8 mouse cellular contexts compared by ENCODE assay signal in the genomic region with DNA sequence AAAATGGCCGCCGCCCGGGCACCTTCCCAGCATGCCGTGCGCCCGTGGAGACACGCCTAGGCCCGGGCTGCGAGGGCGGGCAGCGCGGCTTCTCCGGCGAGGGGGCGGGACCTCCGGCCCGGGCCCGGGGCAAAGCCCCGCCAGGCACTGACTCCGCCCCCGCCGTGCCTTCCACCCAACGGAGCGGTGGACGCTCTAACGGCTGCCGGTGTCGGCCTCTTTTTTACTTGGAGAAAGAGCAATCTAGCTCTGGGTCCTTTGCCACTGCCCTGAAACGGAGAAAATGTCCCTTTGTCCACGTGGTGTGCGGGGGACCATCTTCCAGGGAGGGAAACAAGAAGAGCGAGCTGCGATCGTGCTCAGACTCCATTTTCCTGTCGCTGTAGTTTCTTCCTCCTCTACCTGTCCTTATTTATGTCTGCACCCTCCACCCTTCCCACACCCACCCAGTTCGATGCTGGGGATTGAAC. TPM values are rescaled to one million over a fixed set of nuclear protein-coding genes. Genes with fewer than 3 reads are reported as not detected.
DNase-seq lines count a peak whose midpoint lies in the region; ATAC-seq and TF ChIP-seq lines count a peak whose summit lies in the region.

Gene Luc7l3 (minus strand): TSS at position 58 of the 470 bp plus-strand sequence.

- no peaks in the 10 kb centered on the region for H3K27me3 ChIP-seq in forebrain, embryonic 15.5 days
- H3K27me3 ChIP-seq in neural tube, embryonic 14.5 days (ENCODE audit: control insufficient read depth, insufficient read depth, low read length): no peaks in the 10 kb centered on the region
- no peaks in the 10 kb centered on the region for H3K27me3 ChIP-seq in testis, adult 2 months (ENCODE audit: control insufficient read depth, insufficient read depth, low read length)

- TF ChIP-seq POLR2A in testis, adult 2 months (IDR thresholded peaks at IDR 0.05; ENCODE audit: control insufficient read depth, low read depth, low read length): peak; percentile 85

- H3K27ac ChIP-seq in ES-E14 (ENCODE audit: insufficient read depth, low read depth, low read length, poor library complexity, severe bottlenecking): peak within 1 kb of the TSS; percentile 96
- peak within 1 kb of the TSS; percentile 94 for H3K27ac ChIP-seq in forebrain, embryonic 15.5 days (replicated peaks)
- H3K27ac ChIP-seq in neural tube, embryonic 14.5 days (ENCODE audit: low read depth, low read length): peak within 1 kb of the TSS; percentile 98
- peak within 1 kb of the TSS; percentile 99 for H3K27ac ChIP-seq in testis, adult 2 months (ENCODE audit: control insufficient read depth, insufficient read depth, low read depth, low read length)

- peak within 1 kb of the TSS; percentile 99 for H3K4me3 ChIP-seq in ES-E14 (ENCODE audit: insufficient read depth in 1 of 2, low read depth in 1 of 2, low read length in 2 of 2, poor library complexity in 1 of 2, severe bottlenecking in 1 of 2)
- H3K4me3 ChIP-seq in forebrain, embryonic 15.5 days: peak within 1 kb of the TSS; percentile 69
- peak within 1 kb of the TSS; percentile 100 for H3K4me3 ChIP-seq in neural tube, embryonic 14.5 days (ENCODE audit: low read depth, low read length)
- H3K4me3 ChIP-seq in testis, adult 2 months (ENCODE audit: control insufficient read depth, low read depth, low read length): peak within 1 kb of the TSS; percentile 96

- DNase-seq in ES-E14 (ENCODE audit: low read depth, low spot score): peak; percentile 82
- DNase-seq in cerebellum, adult 11 months: peak; percentile 93
- peak; percentile 97 for DNase-seq in heart, postnatal 14 days
- DNase-seq in layer of hippocampus, adult 18-20 months (ENCODE audit: low spot score in 2 of 2): peak; percentile 89 to 96
- DNase-seq in lung, adult 18-20 months: peak; percentile 93 to 94

- no peaks in the 10 kb centered on the region for H3K9me3 ChIP-seq in ES-E14 (ENCODE audit: control insufficient read depth, insufficient read depth, low read depth, low read length)
- no peaks in the 10 kb centered on the region for H3K9me3 ChIP-seq in forebrain, embryonic 15.5 days
- H3K9me3 ChIP-seq in neural tube, embryonic 14.5 days (ENCODE audit: control insufficient read depth, low read length): no peaks in the 10 kb centered on the region

- no peaks in the 10 kb centered on the region for H3K36me3 ChIP-seq in ES-E14 (ENCODE audit: control insufficient read depth, insufficient read depth, low read length, poor library complexity, severe bottlenecking)
- H3K36me3 ChIP-seq in forebrain, embryonic 15.5 days: no peaks in the 10 kb centered on the region
- no peaks in the 10 kb centered on the region for H3K36me3 ChIP-seq in neural tube, embryonic 14.5 days (ENCODE audit: control insufficient read depth, insufficient read depth, low read length)
- H3K36me3 ChIP-seq in testis, adult 2 months (ENCODE audit: control insufficient read depth, insufficient read depth, low read length): no peaks in the 10 kb centered on the region

- peak within 1 kb of the TSS; percentile 100 for H3K9ac ChIP-seq in ES-E14 (ENCODE audit: insufficient read depth, low read depth, low read length, poor library complexity, severe bottlenecking)
- H3K9ac ChIP-seq in forebrain, embryonic 15.5 days (replicated peaks): peak within 1 kb of the TSS; percentile 92
- peak within 1 kb of the TSS; percentile 97 for H3K9ac ChIP-seq in neural tube, embryonic 14.5 days (replicated peaks; ENCODE audit: low read depth, low read length)

- peak within 1 kb of the TSS; percentile 64 for H3K4me2 ChIP-seq in forebrain, embryonic 15.5 days (replicated peaks)
- peak within 1 kb of the TSS; percentile 82 for H3K4me2 ChIP-seq in neural tube, embryonic 14.5 days (ENCODE audit: low read depth, low read length)

- under 1% methylated on average over 36 of the region's 36 CpGs for WGBS in forebrain, embryonic 15.5 days
- under 1% methylated on average over 35 of the region's 36 CpGs for WGBS in neural tube, embryonic 14.5 days

- intact Hi-C loops in heart, postnatal 14 days (cut with DNase I): no loop called here

- peak; percentile 95 for ATAC-seq in forebrain, embryonic 15.5 days (replicated peaks)
- ATAC-seq in neural tube, embryonic 14.5 days (ENCODE audit: low read depth): peak; percentile 92

- H3K4me1 ChIP-seq in ES-E14 (ENCODE audit: control insufficient read depth in 2 of 2, insufficient read depth in 2 of 2, low read length in 2 of 2, poor library complexity in 1 of 2): peaks cover 0 to 13% of the 10 kb centered on the region in 2 experiments; a peak in 3 of 4 replicates
- peaks cover 50% of the 10 kb centered on the region for H3K4me1 ChIP-seq in forebrain, embryonic 15.5 days
- peaks cover 34% of the 10 kb centered on the region for H3K4me1 ChIP-seq in neural tube, embryonic 14.5 days (ENCODE audit: control insufficient read depth, insufficient read depth, low read length)
- peaks cover 4% of the 10 kb centered on the region for H3K4me1 ChIP-seq in testis, adult 2 months (ENCODE audit: control insufficient read depth, insufficient read depth, low read length)

- no peak for TF ChIP-seq CTCF in testis, adult 2 months (IDR thresholded peaks at IDR 0.05; ENCODE audit: control insufficient read depth, insufficient read depth, insufficient replicate concordance, low read depth, low read length)

- in situ Hi-C loops in ES-E14 (cut with MboI; ENCODE audit: low sequenced_read_pairs in 2 of 2, unreplicated experiment in 2 of 2): no loop called here

TF ChIP-seq in ES-E14, 5 proteins besides CTCF, POLR2A, EP300 and RAD21:
- no peak for TF ChIP-seq ZC3H11A (IDR thresholded peaks at IDR 0.05; ENCODE audit: borderline replicate concordance, low read depth, low read length)
- TF ChIP-seq MAFK (IDR thresholded peaks at IDR 0.05; ENCODE audit: insufficient read depth, low read depth, low read length): no peak
- no peak for TF ChIP-seq CHD2 (IDR thresholded peaks at IDR 0.05; ENCODE audit: low read depth, low read length)
- no peak; the same call in 1 of the 2 replicates for TF ChIP-seq HCFC1 (IDR thresholded peaks at IDR 0.05; ENCODE audit: borderline replicate concordance, insufficient read depth, low read length)
- no peak for TF ChIP-seq ZNF384 (IDR thresholded peaks at IDR 0.05; ENCODE audit: low read depth, low read length)

RNA-seq across cellular contexts. Expression of gene Luc7l3, which starts in this region (rescaled TPM):
- 60.3 and 66.8 TPM in 2 replicates for total RNA-seq in ES-E14 (2012; rRNA removed)
- 153 and 156 TPM in 2 replicates for polyA plus RNA-seq in forebrain, embryonic 15.5 days (2015; fragmentation: Nextera tagmentation; extraction: Ambion mirVana)
- total RNA-seq in heart, postnatal 14 days (2021): 10 to 100 TPM; 40.6 to 45.0 TPM
- 100 to 1,000 TPM; 110 to 118 TPM for total RNA-seq in layer of hippocampus, adult 18-20 months (2021)
- polyA plus RNA-seq in neural tube, embryonic 14.5 days (2014; fragmentation: Nextera tagmentation; extraction: Ambion mirVana): 126 and 150 TPM in 2 replicates
- polyA plus RNA-seq in testis, adult 2 months (2012; rRNA removed): 8.2 and 10.7 TPM in 2 replicates

Comparison
In these comparisons a context has a peak if more than half of its experiments do, and no peak if none do; other contexts are left out.
1. Peak in every context shown above with its lines: DNase-seq, ATAC-seq, H3K4me3 ChIP-seq and H3K27ac ChIP-seq.
2. RNA of gene Luc7l3 (polyA plus RNA-seq): 153 to 156 TPM in forebrain, embryonic 15.5 days and 126 to 150 TPM in neural tube, embryonic 14.5 days; 8.2 to 10.7 TPM in testis, adult 2 months; every median in the first group is over 10 times any median in the second.